Mouse (Mus musculus) spleen, postnatal 0 days (tissue): ENCODE measurements around the gene Zfp91. TPM values are rescaled to one million over a fixed set of nuclear protein-coding genes. Genes with fewer than 3 reads are reported as not detected.

Experiments
- polyA plus RNA-seq: library from polyadenylated mRNA; unstranded; fragments of >200 nt; fragmentation: Nextera tagmentation; extraction: Ambion mirVana; gene quantifications from 2 replicates; pipeline ENCODE4 v1.2.1, GENCODE M21; 2015

Gene Zfp91
- 11.3 and 11.6 TPM in 2 replicates for polyA plus RNA-seq

GRCm38 (mm10) chr19:12795511-12796327 is at the start of gene Zfp91, which contains the start of gene Lpxn:
Gene Zfp91, minus strand, starts transcription at chr19:12796126.
Gene Lpxn, plus strand, starts transcription at chr19:12796193.

DNA sequence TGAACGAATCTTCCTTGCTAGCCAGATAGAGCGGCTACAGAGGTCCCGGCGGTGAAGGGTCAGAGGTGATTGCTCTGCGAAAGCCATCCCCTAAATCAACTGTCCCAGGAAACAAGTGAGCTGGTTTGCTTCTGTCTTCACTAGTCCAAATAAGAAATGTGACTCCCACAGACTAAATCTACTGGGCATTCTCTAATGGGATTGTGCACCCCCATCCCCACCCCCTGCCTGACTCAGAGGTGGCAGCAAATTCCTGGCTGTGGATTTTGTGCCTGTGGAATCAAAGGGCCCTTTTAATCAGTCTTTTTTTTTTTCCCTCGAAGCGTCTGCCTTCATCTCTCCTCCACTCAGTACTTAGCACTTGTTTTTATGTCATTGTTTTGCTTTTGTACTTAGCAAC is 30.6 kb downstream of the Zfp91 start, which contains the start of gene Cntf:
TSS of gene Cntf (minus strand) at position 325 of the 400 bp plus-strand sequence.

Other genes starting within 250 kb of the Zfp91 start
- gene Gm4952, start 196.2 kb downstream of the Zfp91 start, polyA plus RNA-seq = not detected in 2 replicates
- gene Glyat, start 162.8 kb downstream of the Zfp91 start, polyA plus RNA-seq = not detected in 2 replicates
- not detected in 2 replicates for gene Olfr1442, start 125.7 kb downstream of the Zfp91 start, polyA plus RNA-seq
- not detected in 2 replicates for gene Olfr1443, start 118.0 kb downstream of the Zfp91 start, polyA plus RNA-seq
- not detected in 2 replicates for gene Keg1, start 100.3 kb downstream of the Zfp91 start, polyA plus RNA-seq
- 0.99 and 1.1 TPM in 2 replicates for gene Cntf, start 30.5 kb downstream of the Zfp91 start, polyA plus RNA-seq
- 5.1 and 7.8 TPM in 2 replicates for gene Lpxn, start 67 bp upstream of the Zfp91 start, polyA plus RNA-seq
- not detected in 2 replicates for gene Gm5244, start 50.6 kb upstream of the Zfp91 start, polyA plus RNA-seq
- not detected in 2 replicates for gene Olfr1444, start 61.2 kb upstream of the Zfp91 start, polyA plus RNA-seq
- not detected in 2 replicates for gene Olfr1445, start 87.7 kb upstream of the Zfp91 start, polyA plus RNA-seq
- gene Olfr1446, start 97.4 kb upstream of the Zfp91 start, polyA plus RNA-seq = not detected in 2 replicates
- not detected in 2 replicates for gene Olfr1447, start 107.6 kb upstream of the Zfp91 start, polyA plus RNA-seq
- gene Olfr1448, start 128.3 kb upstream of the Zfp91 start, polyA plus RNA-seq = not detected in 2 replicates
- gene Olfr1449, start 134.7 kb upstream of the Zfp91 start, polyA plus RNA-seq = not detected in 2 replicates
- not detected in 2 replicates for gene Olfr1450, start 154.1 kb upstream of the Zfp91 start, polyA plus RNA-seq
- not detected in 2 replicates for gene Olfr1451, start 198.9 kb upstream of the Zfp91 start, polyA plus RNA-seq
- gene Olfr1453, start 232.2 kb upstream of the Zfp91 start, polyA plus RNA-seq = not detected in 2 replicates